In the genomic region with DNA sequence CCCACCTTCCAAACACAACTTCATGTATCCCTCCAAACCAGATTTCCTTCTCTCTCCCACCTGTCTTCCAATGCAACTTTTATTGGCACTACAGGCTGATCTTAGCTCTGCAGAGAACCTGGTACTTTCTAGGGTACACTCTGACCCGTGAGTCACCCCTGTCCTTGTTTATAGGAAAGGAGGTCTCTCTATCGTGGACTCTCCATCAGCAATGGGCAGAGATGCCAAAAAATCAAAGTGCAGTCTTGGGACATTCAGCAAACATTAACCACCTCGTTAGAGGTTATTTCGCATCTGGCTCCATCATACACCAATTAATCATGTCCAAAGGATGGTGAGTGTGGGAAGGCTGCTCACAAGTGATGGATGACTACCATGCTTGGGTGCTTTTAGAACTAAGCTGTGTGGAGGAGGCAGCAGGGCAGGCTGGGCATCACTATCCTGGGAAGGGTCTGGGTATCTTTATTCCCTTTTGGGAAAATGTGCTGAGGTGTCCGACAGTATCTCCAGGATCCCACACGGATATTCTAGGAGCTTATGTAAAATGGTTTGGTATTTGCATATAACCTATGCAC, we compare ENCODE assay signal across 21 mouse cellular contexts.
DNase-seq lines count a peak whose midpoint lies in the region; ATAC-seq and TF ChIP-seq lines count a peak whose summit lies in the region.
"Had no signal": no experiment of that assay in that cellular context is flagged by ENCODE, and none has a peak within 500 bp of the region (broad histone marks: within the 10 kb centered on the region; RNA-seq: fewer than 3 reads in every experiment).

No protein-coding gene starts in this region.

- H3K27ac ChIP-seq in kidney, embryonic 15.5 days, result 0 out of 2 replicates have a peak overlapping the region, but pooled peaks have one; percentile 4
- H3K27ac ChIP-seq in layer of hippocampus, adult 2 months, result no peak overlapping the region
- no peak overlapping the region for H3K27ac ChIP-seq in midbrain, embryonic 13.5 days
- H3K27ac ChIP-seq: forebrain, embryonic 13.5 days; heart, embryonic 15.5 days; hindbrain, embryonic 12.5 days; lung, embryonic 15.5 days; midbrain, embryonic 10.5 days; neural tube, embryonic 12.5 days had no signal

- no peak for TF ChIP-seq CTCF in layer of hippocampus, adult 2 months (conservative IDR thresholded peaks at IDR 0.05)

- ATAC-seq in kidney, embryonic 15.5 days (replicated peaks; ENCODE audit: low FRiP score), result peak; percentile 74
- no peak for ATAC-seq in midbrain, embryonic 13.5 days
- ATAC-seq: forebrain, embryonic 13.5 days; midbrain, embryonic 16.5 days had no signal

- H3K27me3 ChIP-seq in kidney, embryonic 15.5 days, result no peaks in the 10 kb centered on the region
- no peaks in the 10 kb centered on the region for H3K27me3 ChIP-seq in midbrain, embryonic 13.5 days
- H3K27me3 ChIP-seq: forebrain, embryonic 13.5 days; heart, embryonic 15.5 days; hindbrain, embryonic 12.5 days; lung, embryonic 15.5 days; neural tube, embryonic 12.5 days had no signal

- no peak overlapping the region for H3K4me2 ChIP-seq in kidney, embryonic 15.5 days
- no peak overlapping the region for H3K4me2 ChIP-seq in midbrain, embryonic 13.5 days (replicated peaks)
- H3K4me2 ChIP-seq: forebrain, embryonic 13.5 days; heart, embryonic 15.5 days; hindbrain, embryonic 12.5 days; liver, embryonic 11.5 days; lung, embryonic 15.5 days; neural tube, embryonic 12.5 days had no signal

- DNase-seq in Muller cell, postnatal 12 days (ENCODE audit: inconsistent ontology term), result peak; percentile 9
- DNase-seq in kidney, adult 18-20 months, result peak; percentile 69
- peak; percentile 68 to 83 for DNase-seq in kidney, postnatal 25 days
- no peak for DNase-seq in layer of hippocampus, adult 2 months (ENCODE audit: low spot score in 2 of 2)
- DNase-seq in embryo, embryonic 10.5 days (ENCODE audit: low spot score), result no peak
- DNase-seq: adrenal gland, postnatal 25 days; cerebellum, adult 18-20 months; cerebellum, postnatal 14 days; gastrocnemius, postnatal 14 days; layer of hippocampus, adult 9-11 months had no signal

- no peak overlapping the region for H3K4me3 ChIP-seq in kidney, embryonic 15.5 days (replicated peaks)
- H3K4me3 ChIP-seq in layer of hippocampus, adult 2 months, result no peak overlapping the region
- no peak overlapping the region for H3K4me3 ChIP-seq in midbrain, embryonic 13.5 days (replicated peaks)
- H3K4me3 ChIP-seq: forebrain, embryonic 13.5 days; heart, embryonic 15.5 days; hindbrain, embryonic 12.5 days; lung, embryonic 15.5 days; midbrain, embryonic 10.5 days; myocyte; neural tube, embryonic 12.5 days had no signal

- WGBS in kidney, embryonic 15.5 days, result 50% methylated on average over 6 of the region's 6 CpGs
- WGBS in midbrain, embryonic 13.5 days, result 92% methylated on average over 6 of the region's 6 CpGs

- H3K9me3 ChIP-seq in kidney, embryonic 15.5 days (replicated peaks), result no peaks in the 10 kb centered on the region
- no peaks in the 10 kb centered on the region for H3K9me3 ChIP-seq in midbrain, embryonic 13.5 days
- H3K9me3 ChIP-seq: forebrain, embryonic 13.5 days; heart, embryonic 15.5 days; hindbrain, embryonic 12.5 days; lung, embryonic 15.5 days; midbrain, embryonic 10.5 days; neural tube, embryonic 12.5 days had no signal

- no peak overlapping the region for H3K9ac ChIP-seq in kidney, embryonic 15.5 days
- H3K9ac ChIP-seq in midbrain, embryonic 13.5 days (replicated peaks), result no peak overlapping the region
- H3K9ac ChIP-seq: forebrain, embryonic 13.5 days; heart, embryonic 15.5 days; hindbrain, embryonic 12.5 days; lung, embryonic 15.5 days; neural tube, embryonic 12.5 days had no signal

- no peaks in the 10 kb centered on the region for H3K36me3 ChIP-seq in kidney, embryonic 15.5 days
- H3K36me3 ChIP-seq in midbrain, embryonic 13.5 days, result no peaks in the 10 kb centered on the region
- H3K36me3 ChIP-seq: heart, embryonic 15.5 days; hindbrain, embryonic 12.5 days; lung, embryonic 15.5 days; midbrain, embryonic 10.5 days; neural tube, embryonic 12.5 days had no signal

- no peaks in the 10 kb centered on the region for H3K4me1 ChIP-seq in kidney, embryonic 15.5 days
- H3K4me1 ChIP-seq in midbrain, embryonic 13.5 days (replicated peaks), result no peaks in the 10 kb centered on the region
- H3K4me1 ChIP-seq: forebrain, embryonic 13.5 days; hindbrain, embryonic 12.5 days; lung, embryonic 15.5 days; midbrain, embryonic 10.5 days; neural tube, embryonic 12.5 days had no signal

Comparison
In these comparisons a context has a peak if more than half of its experiments do, and no peak if none do; other contexts are left out.
1. DNase-seq: peak in Muller cell, postnatal 12 days (single experiment), kidney, adult 18-20 months (single experiment) and kidney, postnatal 25 days (2 of 2); none in layer of hippocampus, adult 2 months (0 of 2) and embryo, embryonic 10.5 days (single experiment).